Mouse (Mus musculus) testis, adult 2 months (tissue): ENCODE measurements around the gene Cep68. TPM values are rescaled to one million over a fixed set of nuclear protein-coding genes. Genes with fewer than 3 reads are reported as not detected.
"Not testable (repeated sequence)": the region's sequence is repeated elsewhere in the genome, so short reads cannot be mapped to it uniquely, and the experiment has no call there.

ENCODE experiments used
- H3K27ac ChIP-seq: fragments of 200-500 bp; 2 replicates; pipeline ENCODE4 v1.5.1; 2012; ENCODE audit warnings: low read depth, low read length; ENCODE audit not compliant: control insufficient read depth, insufficient read depth
- H3K27me3 ChIP-seq: fragments of 200-500 bp; 2 replicates; pipeline ENCODE4 v1.6.1; 2012; ENCODE audit warnings: mild to moderate bottlenecking, low read length, moderate library complexity; ENCODE audit not compliant: control insufficient read depth, insufficient read depth
- H3K36me3 ChIP-seq: fragments of 200-500 bp; 2 replicates; pipeline ENCODE4 v1.6.1; 2012; ENCODE audit warnings: mild to moderate bottlenecking, low read length; ENCODE audit not compliant: control insufficient read depth, insufficient read depth
- H3K4me1 ChIP-seq: fragments of 200-500 bp; 2 replicates; pipeline ENCODE4 v1.6.1; 2012; ENCODE audit warnings: low read length; ENCODE audit not compliant: control insufficient read depth, insufficient read depth
- H3K4me3 ChIP-seq: fragments of 200-500 bp; 2 replicates; pipeline ENCODE4 v1.5.1; 2012; ENCODE audit warnings: low read depth, mild to moderate bottlenecking, low read length, moderate library complexity, mixed read lengths; ENCODE audit not compliant: control insufficient read depth
- CTCF ChIP-seq: fragments of 200-500 bp; IDR thresholded peaks from 2 replicates; pipeline ENCODE4 v1.5.1; 2012; ENCODE audit warnings: low read depth, mild to moderate bottlenecking, inconsistent platforms, low read length, moderate library complexity; ENCODE audit not compliant: control insufficient read depth, insufficient read depth, insufficient replicate concordance
- POLR2A ChIP-seq: fragments of 200-500 bp; IDR thresholded peaks from 2 replicates; pipeline ENCODE4 v1.6.1; 2012; ENCODE audit warnings: low read depth, mild to moderate bottlenecking, inconsistent platforms, low read length, moderate library complexity; ENCODE audit not compliant: control insufficient read depth
- polyA plus RNA-seq: library from polyadenylated mRNA; depleted of rRNA; stranded (reverse); fragments of >200 nt; gene quantifications from 2 replicates; pipeline ENCODE4 v1.2.3, GENCODE M21; 2012

Cep68 gene
- polyA plus RNA-seq, 1 experiment: 7.2 TPM

DNA sequence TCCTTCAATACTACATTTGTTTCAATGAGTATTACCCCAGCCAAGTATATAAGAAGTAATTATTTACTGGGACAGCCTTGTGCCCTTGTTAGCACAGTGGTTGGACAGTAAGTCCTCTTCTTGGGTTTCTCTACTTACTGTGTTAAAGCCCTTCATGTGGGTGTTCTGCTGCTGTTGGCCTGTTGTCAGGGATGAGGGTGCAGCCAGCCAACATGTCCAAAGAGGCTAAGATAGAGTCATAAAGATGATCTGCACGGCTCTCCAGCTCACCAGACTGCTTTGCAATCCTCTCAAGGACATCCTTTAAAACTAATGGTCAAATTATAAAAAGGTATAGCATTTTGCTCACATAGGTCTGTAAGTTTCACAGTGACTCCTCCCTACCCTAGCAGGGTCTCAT lies 18.9 kb downstream of the Cep68 start:
- Histone ChIP-seq H3K4me3 (no peak overlapping the region), H3K27me3 (no peaks in the 10 kb centered on the region), H3K4me1 (no peaks in the 10 kb centered on the region), H3K27ac (no peak overlapping the region), H3K36me3 (no peaks in the 10 kb centered on the region; the same call in 1 of the 2 replicates)
- TF ChIP-seq CTCF (no peak), POLR2A (no peak)

DNA sequence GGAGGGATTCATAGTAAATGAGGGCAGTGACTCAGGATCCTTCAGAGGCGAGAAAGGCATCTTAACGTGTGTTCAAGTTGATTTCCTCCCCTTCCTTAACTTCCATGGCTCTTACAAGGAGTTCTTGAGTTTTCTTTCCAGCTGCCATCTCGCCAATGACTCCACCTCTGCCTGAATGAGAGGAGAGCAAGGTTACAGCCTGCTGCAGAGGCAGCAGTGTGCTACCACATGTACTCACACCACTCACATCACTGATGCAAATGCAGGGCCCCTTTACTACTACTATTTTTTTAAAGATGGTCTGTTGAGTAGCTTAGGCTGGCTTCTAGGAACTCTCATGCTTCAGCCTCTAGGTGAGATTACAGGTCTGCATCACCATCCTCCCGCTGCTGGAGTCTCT lies 19.9 kb downstream of the Cep68 start:
- Histone ChIP-seq H3K4me3 (no peak overlapping the region), H3K27ac (no peak overlapping the region)

DNA sequence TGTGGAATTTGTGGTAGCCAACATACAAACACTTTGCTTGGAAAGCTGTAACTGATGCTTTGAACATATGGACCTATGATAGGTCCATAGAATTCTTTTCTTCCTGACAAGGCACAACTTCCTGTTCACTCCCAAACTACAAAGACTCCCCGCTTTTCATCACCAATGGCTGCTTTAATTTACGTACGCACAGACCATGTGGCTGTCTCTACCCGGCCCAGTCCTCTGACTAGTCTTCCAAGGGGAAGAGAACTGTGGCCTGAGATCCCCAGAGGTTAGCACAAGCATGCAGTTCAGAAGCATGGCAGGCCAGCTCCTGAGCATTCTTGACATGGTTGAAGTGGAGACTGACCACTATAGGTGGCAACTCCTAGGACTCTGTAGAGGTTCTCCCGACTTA lies 20.6 kb downstream of the Cep68 start:
- Histone ChIP-seq H3K27ac (no peak overlapping the region), H3K4me3 (no peak overlapping the region), H3K36me3 (peaks cover 3% of the 10 kb centered on the region), H3K27me3 (no peaks in the 10 kb centered on the region), H3K4me1 (no peaks in the 10 kb centered on the region)
- no peak for TF ChIP-seq CTCF
- no peak for TF ChIP-seq POLR2A

More for the DNA sequence above, 19.9 kb downstream of the Cep68 start:
- H3K36me3 ChIP-seq: peaks cover 3% of the 10 kb centered on the region
- no peak for TF ChIP-seq CTCF
- TF ChIP-seq POLR2A: no peak
- H3K27me3 ChIP-seq: no peaks in the 10 kb centered on the region
- H3K4me1 ChIP-seq: no peaks in the 10 kb centered on the region

DNA sequence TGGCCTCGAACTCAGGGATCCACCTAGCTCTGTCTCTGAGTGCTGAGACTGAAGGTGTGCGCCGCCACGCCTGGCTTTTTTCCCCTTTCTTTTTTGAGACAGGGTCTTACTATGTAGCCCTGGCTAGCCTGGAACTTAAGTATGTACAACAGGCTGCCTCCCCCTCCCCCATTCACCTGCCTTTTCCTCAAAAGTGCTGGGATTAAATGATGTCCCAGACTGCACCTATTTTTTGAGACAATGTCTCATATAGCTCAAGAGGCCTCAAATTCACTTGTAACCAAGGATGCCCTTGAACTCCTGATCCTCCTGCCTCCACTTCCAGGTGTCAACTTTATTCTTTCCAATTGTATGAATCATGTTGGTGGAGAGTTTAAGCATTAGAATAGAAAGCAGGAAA lies 23.3 kb downstream of the Cep68 start:
- Histone ChIP-seq H3K27me3 (no peaks in the 10 kb centered on the region), H3K4me1 (no peaks in the 10 kb centered on the region), H3K36me3 (peaks cover 3% of the 10 kb centered on the region), H3K27ac (no peak overlapping the region), H3K4me3 (no peak overlapping the region)
- TF ChIP-seq CTCF: no peak
- no peak for TF ChIP-seq POLR2A

DNA sequence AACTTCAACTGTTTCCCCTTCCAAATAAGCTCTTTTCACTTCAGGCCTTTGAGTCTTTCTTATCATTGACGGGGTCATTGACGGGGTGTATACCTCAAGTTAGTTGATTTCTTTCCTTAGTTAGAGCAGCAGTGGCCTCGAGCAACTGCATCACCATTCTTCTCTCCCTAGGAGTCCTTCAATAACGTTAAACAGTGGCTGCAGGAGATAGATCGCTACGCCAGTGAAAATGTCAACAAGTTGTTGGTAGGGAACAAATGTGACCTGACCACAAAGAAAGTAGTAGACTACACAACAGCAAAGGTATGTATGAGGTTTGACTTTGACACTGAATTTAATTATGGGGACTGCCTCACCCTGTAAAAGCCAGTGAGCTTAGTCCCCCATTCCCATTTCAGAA lies 25.0 kb downstream of the Cep68 start:
- Histone ChIP-seq H3K36me3 (peaks cover 3% of the 10 kb centered on the region), H3K4me1 (no peaks in the 10 kb centered on the region), H3K4me3 (no peak overlapping the region), H3K27ac (no peak overlapping the region), H3K27me3 (no peaks in the 10 kb centered on the region)
- TF ChIP-seq CTCF (no peak), POLR2A (no peak)

DNA sequence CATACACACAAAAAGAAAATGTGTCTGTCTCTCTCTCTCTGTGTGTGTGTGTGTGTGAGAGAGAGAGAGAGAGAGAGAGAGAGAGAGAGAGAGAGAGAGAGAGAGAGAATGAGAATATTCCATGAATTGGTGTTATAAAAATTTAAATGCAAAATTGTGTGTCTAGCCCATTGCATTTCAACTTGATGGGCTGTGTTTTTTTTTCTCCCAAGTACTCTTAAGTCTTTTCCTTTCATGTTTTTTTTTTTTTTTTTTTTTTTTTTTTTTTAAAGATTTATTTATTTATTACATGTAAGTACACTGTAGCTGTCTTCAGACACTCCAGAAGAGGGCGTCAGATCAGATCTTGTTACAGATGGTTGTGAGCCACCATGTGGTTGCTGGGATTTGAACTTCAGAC lies 27.6 kb downstream of the Cep68 start:
- H3K4me3 ChIP-seq, H3K4me1 ChIP-seq, H3K27ac ChIP-seq, H3K36me3 ChIP-seq, H3K27me3 ChIP-seq: not testable (repeated sequence)

DNA sequence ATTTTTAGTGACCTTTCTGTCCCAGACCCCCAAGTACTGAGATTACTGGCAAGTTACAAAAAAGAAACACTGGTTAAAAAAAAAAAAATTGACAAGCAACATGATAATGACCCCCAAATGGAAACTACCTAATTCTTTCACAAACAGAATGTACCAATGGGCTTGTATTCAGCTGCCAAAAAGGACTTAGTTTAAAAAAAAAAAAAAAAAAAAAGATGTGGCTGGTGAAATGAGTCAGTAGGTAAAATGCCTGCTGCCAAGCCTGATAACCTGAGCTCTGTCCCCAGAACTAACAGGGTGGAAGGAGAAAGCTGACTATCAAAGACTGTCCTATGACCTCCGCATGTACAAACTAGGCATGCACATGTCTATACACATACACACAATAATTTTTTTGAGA lies 32.0 kb downstream of the Cep68 start:
- Histone ChIP-seq H3K27me3 (no peaks in the 10 kb centered on the region), H3K36me3 (peaks cover 2% of the 10 kb centered on the region), H3K4me1 (no peaks in the 10 kb centered on the region), H3K4me3 (no peak overlapping the region), H3K27ac (no peak overlapping the region)
- no peak for TF ChIP-seq POLR2A
- no peak for TF ChIP-seq CTCF

DNA sequence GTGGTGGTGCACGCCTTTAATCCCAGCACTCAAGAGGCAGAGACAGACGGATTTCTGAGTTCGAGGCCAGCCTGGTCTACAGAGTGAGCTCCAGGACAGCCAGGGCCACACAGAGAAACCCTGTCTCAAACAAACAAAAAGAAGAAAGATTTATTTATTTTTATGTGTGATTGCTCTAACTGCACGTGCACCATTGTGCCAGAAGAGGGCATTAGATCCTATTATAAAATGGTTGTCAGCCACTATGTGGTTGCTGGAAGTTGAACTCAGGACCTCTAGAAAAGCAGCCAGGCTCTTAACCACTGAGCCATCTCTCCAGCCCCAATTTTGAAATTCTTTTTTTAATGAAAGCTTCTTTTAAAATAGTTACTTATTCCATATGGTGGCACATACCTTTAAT lies 32.8 kb downstream of the Cep68 start:
- Histone ChIP-seq H3K36me3 (peaks cover 2% of the 10 kb centered on the region), H3K4me3 (no peak overlapping the region), H3K4me1 (no peaks in the 10 kb centered on the region), H3K27me3 (no peaks in the 10 kb centered on the region), H3K27ac (no peak overlapping the region)
- TF ChIP-seq CTCF (no peak), POLR2A (no peak)
